Mouse (Mus musculus): ENCODE measurements around the gene Elf1. TPM values are rescaled to one million over a fixed set of nuclear protein-coding genes. Genes with fewer than 3 reads are reported as not detected.

The Elf1 gene
- polyA plus RNA-seq, 1 experiment: 11.5 TPM

GRCm38 (mm10) chr14:79508662-79509305 lies 27.8 kb downstream of the Elf1 start:
- peak overlapping the region; percentile 39 for H3K4me3 ChIP-seq (ENCODE audit: insufficient read depth, low read depth, low read length)
- H3K27ac ChIP-seq (replicated peaks; ENCODE audit: low read depth, low read length): peak overlapping the region; percentile 72
- H3K4me1 ChIP-seq (ENCODE audit: control insufficient read depth, insufficient read depth, insufficient read length, low read length): peaks cover 29% of the 10 kb centered on the region

- H3K4me3 ChIP-seq (ENCODE audit: insufficient read depth, low read depth, low read length): no peak overlapping the region
- peak overlapping the region; percentile 72 for H3K27ac ChIP-seq (replicated peaks; ENCODE audit: low read depth, low read length)
- peaks cover 18% of the 10 kb centered on the region for H3K4me1 ChIP-seq (ENCODE audit: control insufficient read depth, insufficient read depth, insufficient read length, low read length)
Measured at GRCm38 (mm10) chr14:79511521-79511920, 30.5 kb downstream of the Elf1 start.

- Histone ChIP-seq H3K4me1 (ENCODE audit: control insufficient read depth, insufficient read depth, insufficient read length, low read length) (peaks cover 19% of the 10 kb centered on the region), H3K4me3 (ENCODE audit: insufficient read depth, low read depth, low read length) (no peak overlapping the region), H3K27ac (replicated peaks; ENCODE audit: low read depth, low read length) (no peak overlapping the region)
Measured at GRCm38 (mm10) chr14:79513951-79514350, 33.0 kb downstream of the Elf1 start.

GRCm38 (mm10) chr14:79515100-79515499 lies 34.1 kb downstream of the Elf1 start:
- Histone ChIP-seq H3K27ac (replicated peaks; ENCODE audit: low read depth, low read length) (peak overlapping the region; percentile 56; the same call in 1 of the 2 replicates), H3K4me1 (ENCODE audit: control insufficient read depth, insufficient read depth, insufficient read length, low read length) (peaks cover 21% of the 10 kb centered on the region), H3K4me3 (ENCODE audit: insufficient read depth, low read depth, low read length) (no peak overlapping the region)

- H3K4me3 ChIP-seq (ENCODE audit: insufficient read depth, low read depth, low read length): peak overlapping the region; percentile 21
- H3K4me1 ChIP-seq (ENCODE audit: control insufficient read depth, insufficient read depth, insufficient read length, low read length): peaks cover 20% of the 10 kb centered on the region
- H3K27ac ChIP-seq (replicated peaks; ENCODE audit: low read depth, low read length): peak overlapping the region; percentile 69
Measured at GRCm38 (mm10) chr14:79515511-79516242, 34.7 kb downstream of the Elf1 start.

GRCm38 (mm10) chr14:79516243-79516610 lies 35.2 kb downstream of the Elf1 start:
- H3K27ac ChIP-seq (replicated peaks; ENCODE audit: low read depth, low read length): no peak overlapping the region
- peak overlapping the region; percentile 4; the same call in 1 of the 2 replicates for H3K4me3 ChIP-seq (ENCODE audit: insufficient read depth, low read depth, low read length)
- H3K4me1 ChIP-seq (ENCODE audit: control insufficient read depth, insufficient read depth, insufficient read length, low read length): peaks cover 21% of the 10 kb centered on the region

- Histone ChIP-seq H3K27ac (replicated peaks; ENCODE audit: low read depth, low read length) (peak overlapping the region; percentile 55), H3K4me3 (ENCODE audit: insufficient read depth, low read depth, low read length) (no peak overlapping the region), H3K4me1 (ENCODE audit: control insufficient read depth, insufficient read depth, insufficient read length, low read length) (peaks cover 25% of the 10 kb centered on the region)
Measured at GRCm38 (mm10) chr14:79516751-79517150, 35.8 kb downstream of the Elf1 start.

- Histone ChIP-seq H3K4me3 (ENCODE audit: insufficient read depth, low read depth, low read length) (0 out of 2 replicates have a peak overlapping the region, but pooled peaks have one; percentile 20), H3K27ac (replicated peaks; ENCODE audit: low read depth, low read length) (peak overlapping the region; percentile 55; the same call in 1 of the 2 replicates), H3K4me1 (ENCODE audit: control insufficient read depth, insufficient read depth, insufficient read length, low read length) (peaks cover 26% of the 10 kb centered on the region)
Measured at GRCm38 (mm10) chr14:79517185-79517740, 36.3 kb downstream of the Elf1 start.

GRCm38 (mm10) chr14:79518123-79518522 lies 37.1 kb downstream of the Elf1 start:
- H3K27ac ChIP-seq (replicated peaks; ENCODE audit: low read depth, low read length): no peak overlapping the region
- H3K4me1 ChIP-seq (ENCODE audit: control insufficient read depth, insufficient read depth, insufficient read length, low read length): peaks cover 29% of the 10 kb centered on the region
- H3K4me3 ChIP-seq (ENCODE audit: insufficient read depth, low read depth, low read length): no peak overlapping the region

- H3K27ac ChIP-seq (replicated peaks; ENCODE audit: low read depth, low read length): peak overlapping the region; percentile 82
Measured at GRCm38 (mm10) chr14:79518761-79519662, 38.0 kb downstream of the Elf1 start.

GRCm38 (mm10) chr14:79519663-79519975 lies 38.6 kb downstream of the Elf1 start:
- 0 out of 2 replicates have a peak overlapping the region, but pooled peaks have one; percentile 42 for H3K4me3 ChIP-seq (ENCODE audit: insufficient read depth, low read depth, low read length)
- peaks cover 32% of the 10 kb centered on the region for H3K4me1 ChIP-seq (ENCODE audit: control insufficient read depth, insufficient read depth, insufficient read length, low read length)
- H3K27ac ChIP-seq (replicated peaks; ENCODE audit: low read depth, low read length): peak overlapping the region; percentile 82

More at GRCm38 (mm10) chr14:79518761-79519662, 38.0 kb downstream of the Elf1 start:
- peak overlapping the region; percentile 42 for H3K4me3 ChIP-seq (ENCODE audit: insufficient read depth, low read depth, low read length)
- H3K4me1 ChIP-seq (ENCODE audit: control insufficient read depth, insufficient read depth, insufficient read length, low read length): peaks cover 28% of the 10 kb centered on the region

GRCm38 (mm10) chr14:79520612-79521011 lies 39.6 kb downstream of the Elf1 start:
- peaks cover 32% of the 10 kb centered on the region for H3K4me1 ChIP-seq (ENCODE audit: control insufficient read depth, insufficient read depth, insufficient read length, low read length)
- no peak overlapping the region for H3K4me3 ChIP-seq (ENCODE audit: insufficient read depth, low read depth, low read length)
- H3K27ac ChIP-seq (replicated peaks; ENCODE audit: low read depth, low read length): no peak overlapping the region

- peak overlapping the region; percentile 43 for H3K27ac ChIP-seq (replicated peaks; ENCODE audit: low read depth, low read length)
Measured at GRCm38 (mm10) chr14:79521056-79521455, 40.1 kb downstream of the Elf1 start.

GRCm38 (mm10) chr14:79521471-79522117 lies 40.6 kb downstream of the Elf1 start:
- Histone ChIP-seq H3K4me1 (ENCODE audit: control insufficient read depth, insufficient read depth, insufficient read length, low read length) (peaks cover 32% of the 10 kb centered on the region), H3K27ac (replicated peaks; ENCODE audit: low read depth, low read length) (peak overlapping the region; percentile 55), H3K4me3 (ENCODE audit: insufficient read depth, low read depth, low read length) (no peak overlapping the region)

More at GRCm38 (mm10) chr14:79521056-79521455, 40.1 kb downstream of the Elf1 start:
- peaks cover 32% of the 10 kb centered on the region for H3K4me1 ChIP-seq (ENCODE audit: control insufficient read depth, insufficient read depth, insufficient read length, low read length)
- H3K4me3 ChIP-seq (ENCODE audit: insufficient read depth, low read depth, low read length): no peak overlapping the region
